Mouse (Mus musculus) midbrain, embryonic 12.5 days (tissue): Measurements from ENCODE around the gene Rbfox3. TPM values are rescaled to one million over a fixed set of nuclear protein-coding genes. Genes with fewer than 3 reads are reported as not detected.

Source experiments
- ATAC-seq: fragments of 200-750 bp; cut with Nextera tagmentation; 2 replicates; pipeline ENCODE4 v1.8.0; 2017; ENCODE audit warnings: low read depth, moderate TSS enrichment, moderate library complexity; ENCODE audit not compliant: low FRiP score
- H3K27ac ChIP-seq: fragments of 300-500 bp; sonication (generic); replicated peaks from 2 replicates; pipeline ENCODE4 v1.5.1; 2016; ENCODE audit warnings: mild to moderate bottlenecking
- H3K27me3 ChIP-seq: fragments of 300-500 bp; sonication (generic); 2 replicates; pipeline ENCODE4 v1.6.1; 2016; ENCODE audit warnings: mild to moderate bottlenecking
- H3K36me3 ChIP-seq: fragments of 300-500 bp; sonication (generic); 2 replicates; pipeline ENCODE4 v1.6.1; 2016
- H3K4me1 ChIP-seq: fragments of 300-500 bp; sonication (generic); 2 replicates; pipeline ENCODE4 v1.6.1; 2016
- H3K4me2 ChIP-seq: fragments of 300-500 bp; sonication (generic); replicated peaks from 2 replicates; pipeline ENCODE4 v1.6.1; 2016; ENCODE audit warnings: mild to moderate bottlenecking, moderate library complexity
- H3K4me3 ChIP-seq: fragments of 300-500 bp; sonication (generic); 2 replicates; pipeline ENCODE4 v1.5.1; 2016; ENCODE audit warnings: mild to moderate bottlenecking
- H3K9ac ChIP-seq: fragments of 300-500 bp; sonication (generic); replicated peaks from 2 replicates; pipeline ENCODE4 v1.6.1; 2016; ENCODE audit warnings: mild to moderate bottlenecking, moderate library complexity
- H3K9me3 ChIP-seq: fragments of 300-500 bp; sonication (generic); 2 replicates; pipeline ENCODE4 v1.6.1; 2016; ENCODE audit warnings: mild to moderate bottlenecking
- WGBS: fragments of 180-500 bp; shearing (Covaris S2); methylation state at CpG from one replicate; pipeline ENCODE4 v1.1.7; 2016; 5-methylcytosine and 5-hydroxymethylcytosine counted together
- polyA plus RNA-seq: library from polyadenylated mRNA; unstranded; fragments of >200 nt; fragmentation: Nextera tagmentation; extraction: Ambion mirVana; gene quantifications from 2 replicates; pipeline ENCODE4 v1.2.1, GENCODE M21; 2016

Rbfox3 gene
- polyA plus RNA-seq, 1 experiment from 2014 or later: 16.0 TPM

DNA sequence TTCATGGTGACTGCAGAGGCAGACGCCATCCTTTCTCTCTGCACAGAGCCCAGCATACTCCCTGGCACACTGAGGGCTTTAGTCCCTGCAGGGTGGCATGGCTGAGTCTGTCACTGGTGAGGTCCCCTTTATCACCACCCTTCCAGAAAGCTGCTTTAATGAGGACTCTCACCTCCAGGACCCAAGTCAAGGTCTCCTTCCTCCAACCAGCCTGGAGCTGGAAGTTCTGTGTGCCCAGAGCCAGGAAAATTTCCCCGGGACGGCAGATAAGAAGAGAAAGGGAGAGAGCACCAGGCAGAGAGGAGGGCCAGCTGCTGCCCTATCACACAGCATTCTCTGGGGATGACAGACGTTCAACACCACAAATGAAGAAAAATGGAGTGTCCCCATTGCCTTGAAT is 73.2 kb downstream of the Rbfox3 start:
- H3K4me2 ChIP-seq: no peak overlapping the region
- peaks cover 3% of the 10 kb centered on the region; the same call in 1 of the 2 replicates for H3K36me3 ChIP-seq
- H3K4me1 ChIP-seq: peaks cover 21% of the 10 kb centered on the region; the same call in 1 of the 2 replicates
- peaks cover 5% of the 10 kb centered on the region; the same call in 1 of the 2 replicates for H3K9me3 ChIP-seq
- no peak for ATAC-seq
- no peak overlapping the region for H3K4me3 ChIP-seq
- WGBS: 57% methylated on average over 4 of the region's 4 CpGs
- H3K27ac ChIP-seq: no peak overlapping the region
- no peaks in the 10 kb centered on the region for H3K27me3 ChIP-seq
- H3K9ac ChIP-seq: no peak overlapping the region

DNA sequence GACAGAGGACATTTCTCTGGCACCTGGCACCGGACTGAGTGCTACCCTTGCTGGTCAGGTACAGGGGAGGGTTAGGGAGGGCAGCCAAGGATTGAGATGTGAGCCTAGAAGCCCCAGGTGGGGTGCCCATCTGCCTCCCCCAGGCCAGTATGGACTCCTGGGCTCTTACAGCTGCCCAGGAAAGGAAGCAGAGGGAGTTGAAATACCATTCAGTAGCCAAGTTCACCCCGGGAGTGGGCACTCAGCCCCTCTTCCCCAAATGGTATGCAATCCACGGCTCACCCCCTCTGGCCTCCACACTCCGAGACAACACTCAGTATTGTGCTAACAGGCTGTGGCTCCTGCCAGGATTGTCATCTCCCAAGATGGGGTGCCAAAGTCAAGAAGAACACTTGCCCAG is 74.5 kb downstream of the Rbfox3 start:
- Histone ChIP-seq H3K27me3 (no peaks in the 10 kb centered on the region), H3K27ac (no peak overlapping the region), H3K9me3 (peaks cover 5% of the 10 kb centered on the region; the same call in 1 of the 2 replicates), H3K4me1 (peaks cover 21% of the 10 kb centered on the region; the same call in 1 of the 2 replicates), H3K4me2 (no peak overlapping the region), H3K9ac (no peak overlapping the region), H3K4me3 (no peak overlapping the region), H3K36me3 (peaks cover 3% of the 10 kb centered on the region; the same call in 1 of the 2 replicates)
- WGBS: 74% methylated on average over 4 of the region's 4 CpGs
- ATAC-seq: no peak

DNA sequence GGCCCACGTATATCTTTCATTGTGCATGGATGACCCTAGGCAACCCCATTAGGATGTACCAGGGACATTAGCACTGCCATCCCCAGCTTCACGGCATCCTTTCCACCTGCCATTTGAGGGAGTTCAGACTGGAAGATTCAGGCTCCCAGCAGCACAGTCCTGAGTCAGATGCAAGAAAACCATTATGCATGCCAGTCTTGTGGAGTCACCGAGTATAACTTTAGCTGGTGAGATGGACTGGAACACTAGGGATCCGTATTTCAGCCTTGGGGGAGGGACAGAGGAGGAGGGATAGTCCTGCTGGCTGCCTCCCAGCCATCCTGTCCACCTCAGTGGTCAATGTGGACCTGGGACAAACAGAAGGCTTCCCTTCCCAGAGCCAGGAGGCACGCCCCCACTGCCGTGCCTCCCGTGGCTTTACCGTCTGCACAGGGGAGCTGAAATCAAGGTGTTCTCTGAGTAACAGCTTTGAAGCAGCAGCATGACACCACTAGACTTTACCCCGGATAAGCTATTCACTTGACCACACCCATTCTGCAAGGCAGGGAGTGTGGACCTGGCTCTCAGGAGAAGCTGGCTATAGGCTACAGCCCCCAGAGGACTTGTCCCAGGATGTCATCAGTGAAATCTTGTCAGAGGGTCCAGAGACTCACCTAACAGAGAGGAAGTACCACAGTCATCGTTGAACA is 78.5 kb downstream of the Rbfox3 start:
- Histone ChIP-seq H3K27ac (no peak overlapping the region), H3K36me3 (peaks cover 3% of the 10 kb centered on the region; the same call in 1 of the 2 replicates), H3K4me1 (peaks cover 10% of the 10 kb centered on the region; the same call in 1 of the 2 replicates), H3K27me3 (no peaks in the 10 kb centered on the region), H3K9me3 (peaks cover 5% of the 10 kb centered on the region; the same call in 1 of the 2 replicates), H3K4me2 (no peak overlapping the region), H3K4me3 (no peak overlapping the region), H3K9ac (no peak overlapping the region)
- 83% methylated on average over 10 of the region's 10 CpGs for WGBS
- no peak for ATAC-seq

DNA sequence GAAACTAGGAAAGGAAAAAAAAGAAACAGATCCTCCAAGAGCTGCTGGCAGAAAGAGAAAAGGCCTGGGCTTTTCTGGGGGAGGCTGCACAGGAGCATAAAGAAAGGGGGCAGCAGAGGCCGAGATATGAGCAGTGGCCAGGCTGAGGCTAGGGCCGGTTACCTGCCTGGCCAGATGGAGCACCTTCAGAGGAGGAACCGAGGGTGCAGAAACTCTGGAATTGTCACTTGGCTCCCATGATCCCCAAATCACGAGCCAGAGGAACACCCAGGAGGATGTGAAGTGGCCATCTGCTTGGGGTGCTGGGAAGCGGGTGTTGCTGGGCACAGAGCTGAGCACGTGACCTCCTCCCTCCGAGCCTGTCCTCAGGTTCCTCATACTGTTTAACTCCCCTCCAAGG is 79.7 kb downstream of the Rbfox3 start:
- Histone ChIP-seq H3K9ac (no peak overlapping the region), H3K4me1 (peaks cover 8% of the 10 kb centered on the region; the same call in 1 of the 2 replicates), H3K36me3 (peaks cover 3% of the 10 kb centered on the region; the same call in 1 of the 2 replicates), H3K27me3 (no peaks in the 10 kb centered on the region), H3K27ac (no peak overlapping the region), H3K4me3 (no peak overlapping the region), H3K4me2 (no peak overlapping the region), H3K9me3 (peaks cover 5% of the 10 kb centered on the region; the same call in 1 of the 2 replicates)
- WGBS: 75% methylated on average over 7 of the region's 7 CpGs
- ATAC-seq: no peak

DNA sequence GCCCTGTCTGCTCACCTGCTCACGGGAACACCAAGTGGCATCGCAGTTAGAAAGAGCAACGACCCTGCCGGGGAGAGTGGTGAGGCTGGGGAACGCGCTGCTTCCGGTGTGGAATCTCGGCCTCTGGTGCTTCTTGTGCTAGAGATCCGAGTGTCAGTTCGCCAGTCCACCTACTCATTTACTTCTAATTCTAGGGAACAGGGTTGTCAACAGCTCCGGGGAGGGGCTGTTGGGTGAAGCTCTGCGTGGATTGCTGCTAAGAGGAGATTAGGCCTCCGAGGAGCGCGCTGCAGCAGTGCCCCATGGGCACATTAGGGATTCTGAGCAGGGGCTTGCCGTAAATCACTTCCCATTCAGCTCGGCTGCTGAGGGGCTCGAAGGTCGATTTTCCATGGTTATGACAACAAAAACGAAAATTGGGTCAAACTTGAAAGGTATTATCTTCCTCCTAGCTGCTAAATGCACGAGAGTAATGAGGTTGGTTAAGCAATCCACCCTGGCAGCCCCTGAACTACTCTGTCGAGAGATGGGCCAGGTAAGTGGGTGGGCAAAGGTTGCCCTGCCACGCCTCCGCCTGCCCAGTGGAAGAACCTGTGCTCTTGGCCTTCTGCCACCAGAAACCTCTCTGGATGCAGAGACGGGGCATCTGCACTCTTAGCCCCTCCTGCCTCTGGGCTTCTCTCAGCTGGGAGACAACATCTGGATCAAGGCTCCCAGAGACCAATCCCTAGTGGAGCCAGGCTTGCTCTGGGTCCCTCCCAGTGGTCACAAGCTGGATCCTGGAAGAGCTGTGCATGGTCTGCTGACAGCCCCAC is 85.9 kb downstream of the Rbfox3 start:
- 52% methylated on average over 25 of the region's 25 CpGs for WGBS
- ATAC-seq: no peak
- no peak overlapping the region for H3K9ac ChIP-seq

DNA sequence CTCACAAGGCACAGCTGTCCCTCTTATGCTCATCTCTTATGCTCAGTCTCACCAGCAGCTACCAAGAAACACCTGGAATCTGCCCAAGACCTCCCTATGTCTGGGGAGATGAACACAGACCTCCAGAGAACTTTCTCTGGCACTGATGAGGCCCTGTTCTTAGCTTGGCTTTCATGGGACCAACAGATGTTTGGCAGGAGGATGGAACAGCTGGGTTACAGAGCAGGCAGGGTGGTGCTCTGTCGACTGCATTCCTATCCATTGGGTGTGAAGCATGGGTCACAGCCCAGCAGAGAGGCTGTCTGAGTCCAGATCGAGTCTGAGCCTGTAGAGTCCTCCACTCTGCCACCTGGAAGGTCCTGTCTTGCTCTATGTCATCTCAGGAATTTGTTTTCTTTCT is 90.0 kb downstream of the Rbfox3 start:
- 56% methylated on average over 2 of the region's 2 CpGs for WGBS
- Histone ChIP-seq H3K4me3 (no peak overlapping the region), H3K36me3 (no peaks in the 10 kb centered on the region), H3K4me2 (no peak overlapping the region), H3K27me3 (no peaks in the 10 kb centered on the region), H3K27ac (no peak overlapping the region), H3K4me1 (peaks cover 13% of the 10 kb centered on the region), H3K9ac (no peak overlapping the region), H3K9me3 (no peaks in the 10 kb centered on the region)
- ATAC-seq: no peak

More for the DNA sequence above, 85.9 kb downstream of the Rbfox3 start:
- H3K36me3 ChIP-seq: no peaks in the 10 kb centered on the region
- H3K4me1 ChIP-seq: peaks cover 13% of the 10 kb centered on the region
- no peaks in the 10 kb centered on the region for H3K27me3 ChIP-seq
- no peak overlapping the region for H3K27ac ChIP-seq
- H3K4me3 ChIP-seq: no peak overlapping the region
- no peak overlapping the region for H3K4me2 ChIP-seq
- no peaks in the 10 kb centered on the region for H3K9me3 ChIP-seq

DNA sequence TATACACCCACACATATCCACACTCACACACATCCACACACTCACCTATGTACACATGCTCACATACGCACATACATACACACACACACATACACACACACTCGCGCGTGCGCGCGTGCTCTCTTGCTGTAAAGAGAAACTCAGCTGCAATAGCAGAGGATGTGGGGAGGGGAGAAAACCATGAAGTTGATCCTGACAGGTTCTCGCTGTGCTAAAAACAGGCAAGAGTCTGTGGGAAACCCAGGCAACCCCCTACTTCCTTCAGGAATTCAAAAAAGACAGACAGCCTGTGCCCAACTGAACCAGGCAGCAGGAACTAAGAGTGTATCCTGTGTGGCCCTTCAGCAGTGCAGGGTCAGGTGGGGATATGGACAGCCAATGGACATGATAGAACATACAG is 92.9 kb downstream of the Rbfox3 start:
- Histone ChIP-seq H3K4me3 (no peak overlapping the region), H3K4me2 (no peak overlapping the region), H3K27ac (no peak overlapping the region), H3K9ac (no peak overlapping the region), H3K9me3 (no peaks in the 10 kb centered on the region), H3K27me3 (no peaks in the 10 kb centered on the region), H3K36me3 (no peaks in the 10 kb centered on the region), H3K4me1 (0 out of 2 replicates have a peak, but pooled peaks cover 5% of the 10 kb centered on the region)
- 87% methylated on average over 8 of the region's 8 CpGs for WGBS
- ATAC-seq: no peak

DNA sequence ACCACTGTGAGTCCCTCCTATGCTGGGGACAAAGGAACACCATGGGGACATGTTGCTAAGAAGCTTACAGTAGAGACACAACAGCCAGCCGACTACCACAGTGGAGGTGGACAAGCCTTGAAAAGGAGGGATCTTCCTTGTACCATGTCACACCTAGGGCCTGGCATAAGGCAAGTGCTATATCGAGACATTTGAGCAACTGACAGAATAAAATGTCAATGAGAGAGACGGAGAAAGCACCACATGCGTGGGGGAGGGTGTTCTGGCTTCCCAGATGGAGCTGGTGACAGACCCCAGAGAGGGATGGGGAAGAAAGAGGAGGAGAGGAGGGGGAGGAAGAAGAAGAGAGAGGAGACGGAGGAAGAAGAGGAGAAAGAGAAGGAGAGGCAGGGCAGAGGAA is 96.3 kb downstream of the Rbfox3 start:
- H3K36me3 ChIP-seq: no peaks in the 10 kb centered on the region
- H3K4me2 ChIP-seq: no peak overlapping the region
- H3K9me3 ChIP-seq: no peaks in the 10 kb centered on the region
- no peak overlapping the region for H3K27ac ChIP-seq
- ATAC-seq: no peak
- 67% methylated on average over 5 of the region's 5 CpGs for WGBS
- H3K4me3 ChIP-seq: no peak overlapping the region
- H3K27me3 ChIP-seq: no peaks in the 10 kb centered on the region
- H3K9ac ChIP-seq: no peak overlapping the region
- H3K4me1 ChIP-seq: 0 out of 2 replicates have a peak, but pooled peaks cover 5% of the 10 kb centered on the region

DNA sequence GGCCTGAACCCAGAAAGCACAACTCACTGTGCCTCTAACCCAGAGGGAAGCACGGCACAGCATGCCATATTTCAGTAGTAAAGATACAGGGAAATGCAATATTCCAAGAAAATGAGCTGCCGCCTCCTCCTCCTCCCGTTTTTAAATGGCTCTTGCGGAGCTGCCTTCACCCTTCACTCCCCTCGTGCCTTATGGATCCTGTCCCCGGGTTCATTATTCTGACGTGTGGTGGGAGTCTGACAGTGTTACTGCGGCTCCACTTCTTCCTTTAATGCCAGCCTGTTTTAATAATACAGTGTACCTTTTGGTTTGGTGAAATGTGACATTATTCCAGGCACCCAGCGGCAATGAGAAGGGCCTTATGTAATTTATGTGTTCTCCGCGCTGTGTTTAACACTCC is 97.5 kb downstream of the Rbfox3 start:
- Histone ChIP-seq H3K4me3 (no peak overlapping the region), H3K4me2 (no peak overlapping the region), H3K36me3 (no peaks in the 10 kb centered on the region), H3K27ac (no peak overlapping the region), H3K27me3 (no peaks in the 10 kb centered on the region), H3K4me1 (0 out of 2 replicates have a peak, but pooled peaks cover 5% of the 10 kb centered on the region), H3K9ac (no peak overlapping the region), H3K9me3 (no peaks in the 10 kb centered on the region)
- WGBS: 75% methylated on average over 11 of the region's 11 CpGs
- no peak for ATAC-seq

DNA sequence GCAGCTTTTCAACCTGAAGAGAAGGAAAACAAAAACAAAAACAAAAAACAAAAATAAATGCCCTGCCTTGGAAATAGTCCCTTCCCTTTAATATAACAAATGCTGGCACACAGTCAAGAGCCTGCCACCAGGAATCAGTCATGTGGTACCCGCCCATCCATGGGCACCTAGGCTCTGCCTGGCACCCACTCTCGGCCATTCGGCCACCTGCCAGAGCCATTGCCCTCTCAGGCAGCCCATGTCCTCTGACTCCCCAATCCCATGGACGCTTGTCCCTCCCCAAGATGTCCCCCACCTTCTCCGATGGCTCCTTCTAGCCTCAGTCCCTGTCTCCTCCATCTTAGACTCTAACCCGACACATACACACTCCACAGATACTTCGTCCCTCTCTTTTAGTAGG is 100.0 kb downstream of the Rbfox3 start:
- H3K4me1 ChIP-seq: peaks cover 8% of the 10 kb centered on the region; the same call in 1 of the 2 replicates
- no peak overlapping the region for H3K4me2 ChIP-seq
- no peaks in the 10 kb centered on the region for H3K36me3 ChIP-seq
- H3K4me3 ChIP-seq: no peak overlapping the region
- ATAC-seq: no peak
- no peak overlapping the region for H3K27ac ChIP-seq
- no peaks in the 10 kb centered on the region for H3K9me3 ChIP-seq
- H3K9ac ChIP-seq: no peak overlapping the region
- H3K27me3 ChIP-seq: no peaks in the 10 kb centered on the region
- WGBS: 94% methylated on average over 7 of the region's 7 CpGs

DNA sequence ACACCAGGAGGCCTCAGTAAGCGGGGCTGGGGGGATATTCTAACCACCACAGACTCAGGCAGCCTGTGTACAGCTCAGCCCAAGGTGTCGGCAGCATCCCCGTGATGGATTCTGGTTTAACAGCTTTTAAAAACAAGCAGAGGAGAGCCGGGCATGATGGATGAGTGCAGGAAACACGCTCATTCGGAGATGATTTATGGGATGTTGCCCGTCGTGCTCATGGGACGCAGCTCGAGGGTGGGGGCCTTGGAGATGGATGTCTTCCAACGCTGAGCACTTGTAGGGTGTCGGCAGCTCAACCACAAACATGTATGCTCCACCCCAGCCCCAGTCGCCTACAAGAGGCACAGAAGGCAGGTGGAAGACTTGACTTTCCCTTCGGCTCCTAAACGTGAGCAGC is 103.9 kb downstream of the Rbfox3 start:
- Histone ChIP-seq H3K4me1 (peaks cover 4% of the 10 kb centered on the region; the same call in 1 of the 2 replicates), H3K36me3 (no peaks in the 10 kb centered on the region), H3K9me3 (no peaks in the 10 kb centered on the region), H3K9ac (no peak overlapping the region), H3K27ac (no peak overlapping the region), H3K27me3 (no peaks in the 10 kb centered on the region), H3K4me3 (no peak overlapping the region), H3K4me2 (no peak overlapping the region)
- WGBS: 88% methylated on average over 15 of the region's 15 CpGs
- no peak for ATAC-seq
